Mouse (Mus musculus) right cerebral cortex, postnatal 4 days (tissue): Measurements from ENCODE around the gene Slc30a6.

ENCODE experiments used
- DNase-seq: peaks from one replicate; pipeline ENCODE4 v3.0.0-alpha.2; 2022

The Slc30a6 gene

DNA sequence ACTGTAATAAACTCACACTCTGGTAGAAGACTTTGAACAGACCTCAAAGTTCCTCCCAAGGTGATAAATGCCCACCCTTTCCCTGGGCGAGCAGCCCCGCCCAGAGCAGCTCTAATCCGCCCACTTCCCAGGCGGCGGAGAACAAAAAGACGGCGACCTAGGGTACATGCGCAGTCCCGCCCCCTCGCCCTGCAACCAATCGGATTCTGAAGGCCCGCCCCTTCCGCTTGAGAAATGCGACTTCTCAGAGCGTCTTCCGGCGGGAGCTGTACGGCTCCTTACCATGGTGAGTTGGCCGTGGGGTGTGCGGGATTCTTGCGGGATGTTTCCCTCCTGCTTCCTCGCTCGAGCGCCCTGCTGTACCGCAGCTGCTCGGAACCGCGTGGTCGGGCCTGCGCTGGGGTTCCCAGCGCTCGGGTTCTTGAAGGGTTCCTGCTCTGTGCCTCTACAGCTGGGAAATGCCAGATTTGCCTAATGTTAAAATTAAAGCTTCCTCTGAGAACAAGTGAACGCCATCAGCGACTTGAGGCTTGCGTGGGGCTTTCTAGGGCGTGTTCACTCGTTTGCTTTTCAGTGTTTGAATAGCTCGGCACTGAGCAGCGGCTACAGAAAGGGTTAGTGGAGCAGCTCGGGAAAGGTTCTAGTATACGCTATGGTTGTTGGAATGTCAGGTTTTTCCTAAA is at the start of gene Slc30a6:
Gene Slc30a6 (plus strand): TSS at position 226 of the 683 bp plus-strand sequence.
- DNase-seq = peak; percentile 94

DNA sequence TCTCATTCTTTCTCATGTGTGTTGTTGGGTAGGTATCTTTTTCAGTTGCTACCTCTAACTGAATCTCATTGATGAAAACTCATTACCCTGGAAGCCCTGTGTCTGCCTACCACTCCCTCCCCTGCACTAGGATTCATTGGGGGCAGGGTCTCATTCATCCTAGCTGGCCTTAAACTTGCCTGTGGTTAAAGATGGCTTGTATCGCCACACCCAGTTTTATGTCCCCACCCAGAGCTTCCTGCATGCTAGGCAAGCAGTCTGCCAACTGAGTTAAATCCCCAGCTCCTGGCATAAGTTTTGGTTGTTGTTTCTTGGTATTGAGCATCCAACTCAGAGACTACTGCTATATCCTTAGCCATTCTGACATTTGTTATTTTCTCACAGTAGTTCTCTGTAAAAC is 31.8 kb upstream of the Slc30a6 start:
- DNase-seq = no peak

DNA sequence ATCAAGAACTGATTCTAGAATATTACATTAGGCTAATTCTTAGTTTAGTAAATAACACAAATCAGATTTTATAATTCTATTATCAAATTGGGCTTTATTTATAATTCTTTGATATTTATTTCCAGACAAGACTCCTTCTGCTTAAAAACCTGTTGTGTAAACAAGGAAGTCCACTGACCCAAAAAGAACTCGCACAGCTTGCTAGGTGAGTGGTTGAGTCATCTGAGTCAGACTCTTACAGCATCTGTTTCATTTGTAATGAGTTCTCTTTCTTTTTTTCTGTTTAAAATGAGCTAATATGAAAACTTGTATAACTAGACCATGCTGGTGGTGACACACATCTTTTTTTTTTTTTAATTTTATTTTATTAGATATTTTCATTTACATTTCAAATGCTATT is 18.5 kb upstream of the Slc30a6 start:
- no peak for DNase-seq

GRCm38 (mm10) chr17:74386657-74387056 is 8.8 kb upstream of the Slc30a6 start:
- DNase-seq = no peak

DNA sequence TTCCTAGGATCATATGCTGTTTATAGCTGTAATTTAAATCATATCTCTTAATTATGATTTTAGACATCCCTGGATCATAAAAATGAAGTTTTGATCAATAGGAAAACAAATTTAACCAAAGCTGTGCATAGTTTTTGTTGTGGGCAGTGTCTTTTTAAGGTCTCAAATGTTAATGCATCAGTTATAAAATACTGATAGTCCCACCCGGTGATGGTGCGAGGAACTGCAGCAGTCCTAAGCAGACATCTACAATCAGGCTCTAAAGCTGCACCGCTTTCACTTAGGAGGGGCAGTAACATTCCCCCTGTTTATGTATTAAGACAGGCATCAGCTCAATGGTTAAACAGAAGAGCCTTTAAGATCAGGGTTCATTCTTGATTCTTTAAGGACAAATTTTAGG is 5.6 kb upstream of the Slc30a6 start:
- no peak for DNase-seq

- no peak for DNase-seq
Observed at GRCm38 (mm10) chr17:74394381-74394780, 1.0 kb upstream of the Slc30a6 start.

DNA sequence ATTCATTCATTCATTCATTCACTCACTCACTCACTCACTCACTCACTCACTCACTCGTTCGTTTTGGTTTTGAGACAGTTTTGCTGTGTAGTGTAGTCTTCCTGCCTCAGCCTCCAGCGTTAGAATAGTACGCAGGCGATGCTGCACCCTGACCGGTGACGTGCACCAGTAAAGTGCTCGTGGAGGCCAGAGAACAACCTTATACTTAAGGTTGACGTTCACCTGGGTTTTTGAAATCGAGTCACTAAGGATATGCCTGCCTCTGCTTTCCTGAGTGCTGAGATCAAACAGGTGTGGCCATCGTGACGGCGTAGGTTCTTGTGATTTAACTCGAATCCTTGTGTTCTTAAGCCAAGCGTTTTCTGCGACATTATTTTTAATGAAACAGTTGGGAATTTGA is 553 bp upstream of the Slc30a6 start:
- peak; percentile 5 for DNase-seq

DNA sequence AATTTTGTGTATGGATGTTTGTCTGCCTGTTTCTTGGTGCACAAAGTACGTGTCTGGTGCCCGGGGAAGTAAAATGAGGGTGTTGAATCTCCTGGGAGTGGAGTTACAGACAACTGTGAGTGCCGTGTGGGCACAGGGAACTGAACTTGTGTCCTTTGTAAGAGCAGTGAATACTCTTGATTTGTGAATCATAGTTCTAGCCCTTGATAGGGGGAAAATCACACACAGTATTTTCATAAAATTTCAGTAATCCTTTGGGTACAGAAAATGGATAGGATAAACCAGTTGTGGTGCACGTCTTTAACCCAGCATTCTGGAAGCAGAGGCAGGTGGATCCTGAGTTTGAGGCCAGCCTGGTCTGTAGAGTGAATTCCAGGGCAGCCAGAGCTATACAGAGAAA is 1.4 kb downstream of the Slc30a6 start:
- no peak for DNase-seq

DNA sequence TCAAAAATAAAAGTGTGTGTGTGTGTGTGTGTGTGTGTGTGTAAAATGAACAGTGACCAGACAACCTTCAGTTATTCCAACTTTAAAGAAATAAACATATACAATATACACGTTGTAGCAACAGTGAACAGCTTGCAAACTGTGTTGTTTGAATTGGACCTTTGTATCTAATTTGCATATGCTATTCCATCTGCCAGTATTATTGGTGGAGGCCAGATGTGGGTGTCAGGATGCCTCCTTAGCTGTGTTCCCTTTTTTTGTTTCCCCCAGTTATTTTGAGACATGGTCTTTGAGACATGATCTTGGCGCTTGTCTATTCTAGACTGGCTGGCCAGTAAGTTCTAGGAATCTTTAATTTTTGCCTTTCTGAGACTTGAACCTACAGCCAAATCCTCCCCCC is 1.8 kb downstream of the Slc30a6 start:
- no peak for DNase-seq

GRCm38 (mm10) chr17:74402486-74403222 is 7.2 kb downstream of the Slc30a6 start:
- DNase-seq = no peak

- no peak for DNase-seq
Observed at GRCm38 (mm10) chr17:74406487-74406886, 11.1 kb downstream of the Slc30a6 start.

GRCm38 (mm10) chr17:74409722-74410121 is 14.3 kb downstream of the Slc30a6 start:
- DNase-seq = no peak

GRCm38 (mm10) chr17:74413324-74413723 is 17.9 kb downstream of the Slc30a6 start:
- DNase-seq = no peak

- DNase-seq = no peak
Observed at GRCm38 (mm10) chr17:74414671-74415070, 19.3 kb downstream of the Slc30a6 start.

GRCm38 (mm10) chr17:74416841-74417360 is 21.5 kb downstream of the Slc30a6 start:
- no peak for DNase-seq

DNA sequence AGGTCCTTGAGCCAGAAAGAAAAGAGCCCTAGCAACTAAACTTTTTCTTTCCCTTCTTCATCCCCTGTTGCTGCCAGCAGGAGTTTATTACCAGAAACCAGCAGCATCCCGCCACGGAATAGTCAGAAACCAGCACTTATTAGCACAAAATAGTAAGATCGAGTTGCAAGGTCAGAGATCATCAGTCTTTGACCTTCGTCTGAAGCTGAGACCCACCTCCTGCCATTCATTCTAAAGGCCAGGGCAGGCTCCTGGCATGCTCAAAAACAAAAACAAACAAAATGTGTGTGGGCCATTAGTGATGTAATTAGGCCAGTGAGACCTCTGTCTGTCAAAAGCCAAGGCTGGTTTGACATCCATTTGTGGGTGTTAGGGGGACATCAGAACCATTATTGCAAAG is 22.8 kb downstream of the Slc30a6 start:
- DNase-seq = no peak

- DNase-seq = no peak
Observed at GRCm38 (mm10) chr17:74420656-74421055, 25.2 kb downstream of the Slc30a6 start.

DNA sequence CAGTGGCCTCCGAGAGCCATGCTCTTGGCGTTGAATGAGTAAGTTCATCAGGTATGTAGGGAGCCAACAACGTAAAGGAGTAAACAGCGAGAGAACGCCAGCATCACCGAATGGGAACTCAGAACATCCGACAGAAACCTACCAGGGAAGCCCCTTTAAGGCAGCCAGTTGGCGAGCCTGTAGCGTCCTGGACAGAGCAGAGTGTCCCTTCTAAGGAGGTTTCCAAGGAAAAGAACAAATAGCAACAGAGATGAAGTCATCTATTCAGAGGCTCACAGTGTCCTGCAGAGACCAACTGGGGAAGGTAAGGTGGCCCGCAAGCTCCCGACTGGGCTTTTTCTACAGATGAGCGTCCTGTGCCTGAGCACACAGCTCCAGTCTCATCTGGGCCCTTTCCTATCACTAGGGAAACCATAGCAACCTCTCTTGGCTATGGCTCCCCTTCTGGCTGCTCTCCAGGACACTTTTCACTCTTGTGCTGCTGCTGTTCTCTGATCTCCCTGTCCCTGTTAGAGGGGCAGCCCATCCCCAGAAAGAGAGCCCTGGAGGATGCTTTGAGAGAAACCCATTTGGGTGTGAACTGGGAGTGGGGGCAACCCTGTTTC is 29.1 kb downstream of the Slc30a6 start:
- DNase-seq = peak; percentile 14

DNA sequence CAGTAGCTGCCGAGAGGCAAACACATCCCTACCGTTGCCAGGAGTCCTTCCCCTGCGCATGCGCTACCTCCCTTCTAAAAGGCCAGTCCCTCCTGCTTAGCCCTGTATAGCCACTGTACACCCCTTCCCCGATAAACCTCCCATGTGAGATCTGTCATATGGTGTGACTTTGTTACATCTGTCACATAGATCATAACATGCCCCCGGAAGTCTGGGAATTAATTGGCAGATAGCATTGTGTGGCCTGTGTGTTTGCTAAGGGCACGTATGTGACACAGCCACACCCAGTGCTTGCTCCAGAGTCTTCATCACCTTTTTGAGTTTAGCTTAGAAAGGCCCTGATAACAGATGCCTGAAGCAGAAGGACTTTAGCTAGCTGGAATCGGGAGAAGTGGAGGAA is 34.7 kb downstream of the Slc30a6 start:
- no peak for DNase-seq

- no peak for DNase-seq
Observed at GRCm38 (mm10) chr17:74431481-74431880, 36.1 kb downstream of the Slc30a6 start.

DNA sequence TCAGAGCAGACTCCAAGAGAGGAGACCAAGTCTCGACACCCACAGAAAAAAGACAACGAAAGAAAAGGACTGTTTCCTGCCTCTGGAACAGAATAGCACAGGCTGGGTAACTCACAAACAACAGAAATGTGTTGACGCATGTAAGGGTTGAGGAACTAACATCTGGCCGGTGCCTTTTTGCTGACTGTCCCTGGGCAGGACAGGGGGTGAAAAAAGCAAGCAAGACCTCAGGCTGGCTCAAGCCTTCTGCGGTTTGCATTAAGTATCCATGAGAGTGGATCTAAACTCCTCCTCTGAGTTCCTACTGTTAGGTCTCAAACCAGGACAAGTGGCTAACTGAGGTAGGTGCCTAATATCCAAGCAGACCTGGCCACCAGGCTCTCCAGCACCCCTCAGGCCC is 37.2 kb downstream of the Slc30a6 start:
- no peak for DNase-seq

GRCm38 (mm10) chr17:74437762-74438161 is 42.4 kb downstream of the Slc30a6 start:
- no peak for DNase-seq

DNA sequence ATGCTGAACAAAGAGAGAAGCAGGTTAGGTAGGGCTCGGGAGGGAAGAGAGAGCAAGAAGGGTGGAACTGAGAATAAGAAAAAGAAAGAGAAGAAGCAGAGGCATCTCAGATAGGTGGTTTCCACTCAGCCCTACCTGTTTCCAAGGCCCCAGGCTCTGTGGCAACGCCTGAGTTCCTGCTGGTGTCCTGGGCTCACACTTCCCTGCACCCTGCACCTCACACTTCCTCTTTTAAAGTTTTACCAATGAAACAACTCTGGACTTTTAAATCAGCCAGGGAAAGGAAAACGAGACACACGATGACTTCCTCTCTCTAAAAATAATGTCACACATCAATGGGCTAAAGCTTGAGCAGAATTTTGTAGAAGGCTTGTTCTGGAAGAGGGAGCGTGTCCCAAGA is 45.1 kb downstream of the Slc30a6 start:
- DNase-seq = no peak

- no peak for DNase-seq
Observed at GRCm38 (mm10) chr17:74449776-74450175, 54.4 kb downstream of the Slc30a6 start.
